Mouse (Mus musculus): ENCODE data around the gene Gm10521. TPM values are rescaled to one million over a fixed set of nuclear protein-coding genes. Genes with fewer than 3 reads are reported as not detected.

Gm10521 gene
- total RNA-seq (2023), result 21.2 TPM

GRCm38 (mm10) chr1:171895364-171895763 is at the start of gene Gm10521:
Gm10521 (plus strand) TSS chr1:171895664.

GRCm38 (mm10) chr1:171917305-171918039 is 22.0 kb downstream of the Gm10521 start, which contains the start of gene Slamf6:
Slamf6 (plus strand) TSS chr1:171917515.

Other genes with a start within 250 kb of the Gm10521 start
- 5.5 TPM for gene Slamf7, start 242.6 kb upstream of the Gm10521 start, total RNA-seq (2023)
- gene Cd48, start 213.7 kb upstream of the Gm10521 start, total RNA-seq (2023), result 111 TPM
- gene Slamf1, start 128.5 kb upstream of the Gm10521 start, total RNA-seq (2023), result 31.9 TPM
- gene Cd84, start 56.0 kb upstream of the Gm10521 start, total RNA-seq (2023), result 128 TPM
- gene Slamf6, start 21.9 kb downstream of the Gm10521 start, total RNA-seq (2023), result 130 TPM
- gene Vangl2, start 132.8 kb downstream of the Gm10521 start, total RNA-seq (2023), result 2.1 TPM
- not detected for gene Nhlh1, start 161.9 kb downstream of the Gm10521 start, total RNA-seq (2023)
- gene Copa, start 186.9 kb downstream of the Gm10521 start, total RNA-seq (2023), result 137 TPM
- gene Ncstn, start 187.1 kb downstream of the Gm10521 start, total RNA-seq (2023), result 78.6 TPM
- 45.9 TPM for gene Pex19, start 231.1 kb downstream of the Gm10521 start, total RNA-seq (2023)

All from CD4-positive naive resting alpha-beta T cell, adult 57 days (primary cell).